Mouse (Mus musculus) CH12.LX (cell line): ENCODE data around the gene Grm8. TPM values are rescaled to one million over a fixed set of nuclear protein-coding genes. Genes with fewer than 3 reads are reported as not detected.

Experiments used
- DNase-seq: peaks from one replicate; pipeline ENCODE4 v3.0.0-alpha.2; 2013; ENCODE audit errors: extremely low read depth
- H3K27ac ChIP-seq: 2 replicates; pipeline ENCODE4 v1.5.1; 2012; ENCODE audit warnings: low read depth, mild to moderate bottlenecking, control low read depth, moderate library complexity; ENCODE audit not compliant: insufficient read depth
- H3K27me3 ChIP-seq: replicated peaks from 2 replicates; pipeline ENCODE3; 2012; ENCODE audit warnings: inconsistent platforms
- H3K36me3 ChIP-seq, 2 experiments: replicated peaks in 1 of 2; 2 replicates each; pipeline versions ENCODE3 to v1.6.1; 2012; ENCODE audit warnings: inconsistent platforms in 1 of 2, low read length in 1 of 2, mild to moderate bottlenecking in 1 of 2, mixed read lengths in 1 of 2, moderate library complexity in 1 of 2; ENCODE audit not compliant: control insufficient read depth in 1 of 2, insufficient read depth in 1 of 2
- H3K4me1 ChIP-seq, 2 experiments: 2 replicates each; pipeline ENCODE4 v1.6.1; 2012; ENCODE audit warnings: inconsistent platforms in 1 of 2, moderate library complexity in 1 of 2; ENCODE audit not compliant: insufficient read depth in 2 of 2, control insufficient read depth in 1 of 2
- H3K4me2 ChIP-seq: 2 replicates; pipeline ENCODE4 v1.6.1; 2012; ENCODE audit warnings: low read depth, mild to moderate bottlenecking, control low read depth; ENCODE audit not compliant: poor library complexity, insufficient read depth, severe bottlenecking
- H3K4me3 ChIP-seq, 3 experiments: fragments of 150-350 bp in 1 of 3; sonication (generic) in 1 of 3; replicated peaks in 1 of 3; 2 replicates each; pipeline versions ENCODE3 to v1.5.1; 2011 to 2012; ENCODE audit warnings: low read depth in 2 of 3, low read length in 2 of 3, mild to moderate bottlenecking in 2 of 3, moderate library complexity in 2 of 3, control low read depth in 1 of 3, improper control_type of control experiment in 1 of 3, inconsistent platforms in 1 of 3, mixed read lengths in 1 of 3; ENCODE audit not compliant: poor library complexity in 1 of 3
- H3K79me2 ChIP-seq: replicated peaks from 2 replicates; pipeline ENCODE4 v1.6.1; 2012; ENCODE audit warnings: mild to moderate bottlenecking, moderate library complexity; ENCODE audit not compliant: control insufficient read depth, poor library complexity, insufficient read depth, severe bottlenecking; ENCODE audit errors: extremely low read depth
- H3K9ac ChIP-seq: 2 replicates; pipeline ENCODE4 v1.6.1; 2012; ENCODE audit warnings: low read depth, mild to moderate bottlenecking, control low read depth, moderate library complexity; ENCODE audit not compliant: insufficient read depth
- H3K9me3 ChIP-seq: replicated peaks from 2 replicates; pipeline ENCODE3; 2012; ENCODE audit warnings: low read length, inconsistent platforms, mixed read lengths
- CHD2 ChIP-seq: IDR thresholded peaks from 2 replicates; pipeline ENCODE4 v1.6.1; 2011; ENCODE audit warnings: low read length, improper control_type of control experiment
- CTCF ChIP-seq, 2 experiments: IDR thresholded peaks in 1 of 2; conservative IDR thresholded peaks in 1 of 2; 2 replicates each; pipeline ENCODE4 v1.5.1; 2011 to 2012; ENCODE audit warnings: low read depth in 2 of 2, low read length in 2 of 2, improper control_type of control experiment in 1 of 2, inconsistent platforms in 1 of 2, mild to moderate bottlenecking in 1 of 2, moderate library complexity in 1 of 2
- ETS1 ChIP-seq: conservative IDR thresholded peaks from 2 replicates; pipeline ENCODE4 v1.6.1; 2012; ENCODE audit warnings: low read depth, mild to moderate bottlenecking, inconsistent platforms, low read length, improper control_type of control experiment, moderate library complexity
- HCFC1 ChIP-seq: IDR thresholded peaks from 2 replicates; pipeline ENCODE4 v1.6.1; 2012; ENCODE audit warnings: low read depth, mild to moderate bottlenecking, inconsistent platforms, low read length, improper control_type of control experiment
- JUN ChIP-seq: IDR thresholded peaks from 2 replicates; pipeline ENCODE4 v1.6.1; 2011; ENCODE audit warnings: low read depth, mild to moderate bottlenecking, low read length, improper control_type of control experiment, moderate library complexity; ENCODE audit not compliant: insufficient read depth
- JUND ChIP-seq: conservative IDR thresholded peaks from 2 replicates; pipeline ENCODE4 v1.6.1; 2011; ENCODE audit warnings: low read depth, low read length, improper control_type of control experiment
- MAX ChIP-seq: IDR thresholded peaks from 2 replicates; pipeline ENCODE4 v1.6.1; 2011; ENCODE audit warnings: low read length, improper control_type of control experiment
- MAZ ChIP-seq: IDR thresholded peaks from 2 replicates; pipeline ENCODE4 v1.6.1; 2012; ENCODE audit warnings: low read depth, mild to moderate bottlenecking, inconsistent platforms, low read length, improper control_type of control experiment, moderate library complexity
- MXI1 ChIP-seq: IDR thresholded peaks from 2 replicates; pipeline ENCODE4 v1.6.1; 2011; ENCODE audit warnings: mild to moderate bottlenecking, low read depth, low read length, improper control_type of control experiment
- NELFE ChIP-seq: IDR thresholded peaks from 2 replicates; pipeline ENCODE4 v1.6.1; 2011; ENCODE audit warnings: low read depth, low read length, improper control_type of control experiment
- NRF1 ChIP-seq: IDR thresholded peaks from 2 replicates; pipeline ENCODE4 v1.6.1; 2014; ENCODE audit warnings: low read depth, mild to moderate bottlenecking, inconsistent platforms, low read length, improper control_type of control experiment, moderate library complexity
- RAD21 ChIP-seq: IDR thresholded peaks from 2 replicates; pipeline ENCODE4 v1.6.1; 2011; ENCODE audit warnings: low read depth, mild to moderate bottlenecking, low read length, improper control_type of control experiment, moderate library complexity
- SIN3A ChIP-seq: IDR thresholded peaks from 2 replicates; pipeline ENCODE4 v1.6.1; 2012; ENCODE audit warnings: low read length, improper control_type of control experiment, inconsistent platforms
- TBP ChIP-seq: conservative IDR thresholded peaks from 2 replicates; pipeline ENCODE4 v1.6.1; 2011; ENCODE audit warnings: low read depth, low read length, improper control_type of control experiment
- TCF12 ChIP-seq: IDR thresholded peaks from 2 replicates; pipeline ENCODE4 v1.6.1; 2014; ENCODE audit warnings: low read depth, mild to moderate bottlenecking, inconsistent platforms, low read length, improper control_type of control experiment
- UBTF ChIP-seq: IDR thresholded peaks from 2 replicates; pipeline ENCODE4 v1.6.1; 2012; ENCODE audit warnings: low read depth, mild to moderate bottlenecking, inconsistent platforms, low read length, improper control_type of control experiment, moderate library complexity
- USF1 ChIP-seq: IDR thresholded peaks from 2 replicates; pipeline ENCODE4 v1.6.1; 2014; ENCODE audit warnings: low read depth, mild to moderate bottlenecking, inconsistent platforms, low read length, improper control_type of control experiment
- USF2 ChIP-seq: conservative IDR thresholded peaks from 2 replicates; pipeline ENCODE4 v1.6.1; 2011; ENCODE audit warnings: low read depth, low read length, improper control_type of control experiment
- ZC3H11A ChIP-seq: IDR thresholded peaks from 2 replicates; pipeline ENCODE4 v1.6.1; 2012; ENCODE audit warnings: low read depth, mild to moderate bottlenecking, inconsistent platforms, low read length, improper control_type of control experiment
- dilution Hi-C: fragments of 300-500 bp; cut with MboI; formaldehyde crosslinking; loops from 2 replicates; pipeline ENCODE4 v1.14.3; 2020; ENCODE audit warnings: low sequenced_read_pairs; ENCODE audit not compliant: extremely low pct_unique_long_range_greater_than_20kb, extremely low pct_ligation_motif_present
- in situ Hi-C: fragments of 300-500 bp; cut with MboI; formaldehyde crosslinking; loops from 3 replicates; pipeline ENCODE4 v1.14.3; 2019; ENCODE audit warnings: low sequenced_read_pairs, low pct_ligation_motif_present, low pct_unique_long_range_greater_than_20kb, mixed read lengths
- polyA plus RNA-seq: library from polyadenylated mRNA; unstranded; fragments of >175 nt; gene quantifications from 2 replicates; pipeline ENCODE4 v1.2.1, GENCODE M21; 2012; ENCODE audit warnings: low read depth; ENCODE audit not compliant: insufficient read length
- total RNA-seq, 2 experiments: library from RNA; depleted of rRNA; stranded (reverse); fragments of 300-350 nt in 1 of 2; fragments of >200 nt in 1 of 2; gene quantifications; 2 replicates each; pipeline ENCODE4 v1.2.3; 2012 to 2014

Gene Grm8
- total and polyA plus RNA-seq, 3 experiments, result 0.08 to 0.72 (median 0.21) TPM

GRCm38 (mm10) chr6:27977361-27977760 is 157.6 kb downstream of the Grm8 start:
- H3K4me3 ChIP-seq, result no peak overlapping the region
- no peaks in the 10 kb centered on the region for H3K36me3 ChIP-seq
- no peaks in the 10 kb centered on the region for H3K79me2 ChIP-seq
- H3K9ac ChIP-seq, result no peak overlapping the region
- in situ Hi-C loops (loop anchor here (25.0 kb wide), 1 partner anchor 315 kb away; no protein-coding TSS in a partner anchor), dilution Hi-C loops (no loop called here)
- no peak for DNase-seq
- no peak overlapping the region for H3K4me2 ChIP-seq
- TF ChIP-seq TBP (no peak), ZC3H11A (no peak), JUND (no peak), RAD21 (no peak), USF2 (no peak)
- no peaks in the 10 kb centered on the region for H3K9me3 ChIP-seq
- H3K27me3 ChIP-seq, result no peaks in the 10 kb centered on the region
- no peaks in the 10 kb centered on the region for H3K4me1 ChIP-seq
- H3K27ac ChIP-seq, result no peak overlapping the region

- Histone ChIP-seq H3K4me1 (peaks cover 12 to 44% of the 10 kb centered on the region in 2 experiments), H3K9me3 (peaks cover under 1% of the 10 kb centered on the region), H3K36me3 (no peaks in the 10 kb centered on the region), H3K27ac (no peak overlapping the region), H3K4me3 (no peak overlapping the region), H3K27me3 (no peaks in the 10 kb centered on the region), H3K9ac (no peak overlapping the region), H3K79me2 (no peaks in the 10 kb centered on the region), H3K4me2 (no peak overlapping the region)
- dilution Hi-C loops (no loop called here), in situ Hi-C loops (no loop called here)
- no peak for DNase-seq
- TF ChIP-seq CTCF (conservative IDR thresholded peaks at IDR 0.05 in 1 of 2, IDR thresholded peaks at IDR 0.05 in 1 of 2; ENCODE audit: low read depth in 2 of 2, low read length in 2 of 2), result no peak
- TF ChIP-seq CHD2, result no peak
- TF ChIP-seq MAX, result no peak
- no peak for TF ChIP-seq TCF12
- no peak for TF ChIP-seq MXI1
- no peak for TF ChIP-seq SIN3A
- no peak for TF ChIP-seq ETS1
- no peak for TF ChIP-seq RAD21
- TF ChIP-seq HCFC1, result no peak
- TF ChIP-seq UBTF, result no peak
- no peak for TF ChIP-seq JUN
- no peak for TF ChIP-seq MAZ
- no peak for TF ChIP-seq NRF1
- no peak for TF ChIP-seq USF1
- TF ChIP-seq NELFE, result no peak
These were observed 166.1 kb downstream of the Grm8 start for GRCm38 (mm10) chr6:27968859-27969258.
